Mouse (Mus musculus): ENCODE results near the gene Tmem60. TPM values are rescaled to one million over a fixed set of nuclear protein-coding genes. Genes with fewer than 3 reads are reported as not detected.

The Tmem60 gene
- 7.2 and 8.2 TPM in 2 replicates for polyA plus RNA-seq (2012; rRNA removed)

DNA sequence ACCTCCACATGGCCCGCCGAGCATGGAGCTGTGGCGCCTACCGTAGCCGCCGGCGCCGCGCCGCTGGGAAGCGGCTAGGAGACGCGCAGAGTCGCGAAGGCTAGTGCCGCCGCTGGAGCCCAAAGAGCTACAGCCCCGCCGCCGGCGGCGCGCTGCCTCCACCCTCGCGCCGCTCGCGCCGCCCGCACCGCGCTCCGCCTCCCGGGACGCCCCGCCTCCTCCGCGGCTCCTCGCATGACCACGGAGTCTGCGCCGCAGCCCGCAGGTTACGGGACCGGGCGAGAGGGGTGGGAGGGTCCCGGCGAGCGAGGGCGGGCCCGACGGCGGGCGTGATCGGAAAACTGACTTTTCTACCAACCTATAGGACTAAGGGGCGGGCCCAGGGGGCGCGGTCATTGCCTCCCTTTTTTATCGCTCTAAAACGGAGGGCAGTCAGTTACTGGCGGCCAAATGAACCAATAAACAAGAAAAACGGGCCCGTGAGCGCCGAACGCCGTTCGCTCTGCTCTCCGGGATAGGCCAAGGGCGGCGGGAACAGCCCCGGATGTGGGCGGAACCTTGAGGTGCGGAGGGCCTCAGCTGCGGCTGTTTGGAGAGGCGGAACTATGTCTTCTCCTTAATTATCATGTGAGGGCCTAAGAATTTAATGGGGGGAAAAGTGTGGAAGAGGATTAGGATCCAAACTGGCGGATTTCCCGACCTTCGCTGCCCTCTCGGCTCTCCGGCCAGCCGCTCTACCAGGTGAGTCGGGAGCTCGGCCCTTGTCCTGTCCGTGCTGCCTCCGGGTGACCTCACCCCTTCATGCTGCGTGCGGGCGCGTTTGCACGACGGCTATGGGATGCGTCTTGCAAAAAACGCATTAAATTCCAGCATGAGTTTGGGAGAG, at the start of gene Tmem60, which contains the start of gene Phtf2:
Tmem60 (plus strand) TSS at position 277 of the 886 bp plus-strand sequence.
Phtf2 (minus strand) TSS at position 210 of the 886 bp plus-strand sequence.
- peak; percentile 97 for DNase-seq (ENCODE audit: low read depth, low spot score)
- under 1% methylated on average over 94 of the region's 94 CpGs for WGBS

DNA sequence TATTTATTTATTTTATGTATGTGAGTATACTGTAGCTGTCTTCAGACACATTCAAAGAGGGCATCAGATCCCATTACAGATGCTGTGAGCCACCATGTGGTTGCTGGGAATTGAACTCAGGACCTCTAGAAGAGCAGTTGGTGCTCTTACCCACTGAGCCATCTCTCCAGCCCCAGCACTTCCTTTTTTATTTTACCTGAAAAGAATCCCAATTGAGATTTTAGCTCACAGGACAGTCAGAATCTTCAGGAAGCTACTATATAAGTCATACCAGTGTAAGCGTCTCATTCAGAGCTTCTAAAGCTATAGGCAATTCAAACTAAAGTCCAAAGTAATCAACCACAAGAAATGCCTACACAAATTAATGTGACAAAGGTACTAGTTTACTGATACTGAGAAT, 47.6 kb upstream of the Tmem60 start:
- DNase-seq (ENCODE audit: low read depth, low spot score) = no peak
- 89% methylated on average over 1 of the region's 1 CpGs for WGBS

DNA sequence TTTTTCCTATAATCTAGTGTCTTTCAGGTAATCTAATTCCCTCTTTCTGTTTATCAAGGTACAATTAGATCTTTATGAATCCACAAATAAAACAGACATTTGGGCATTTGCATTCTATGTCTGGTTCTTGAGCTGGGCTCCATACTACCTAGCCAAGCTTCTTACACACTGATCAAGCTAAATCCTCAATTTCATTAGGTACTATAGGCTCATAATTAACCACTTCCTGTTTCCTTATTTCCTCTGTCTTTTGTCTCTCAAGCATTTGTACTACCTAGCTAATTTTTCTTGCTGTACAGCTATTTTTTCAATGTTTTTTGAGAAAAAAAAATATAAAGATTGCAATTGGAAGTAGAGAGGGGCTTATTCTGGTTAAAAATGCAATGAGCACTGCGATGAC, 44.9 kb upstream of the Tmem60 start:
- DNase-seq (ENCODE audit: low read depth, low spot score) = no peak
- WGBS = 98% methylated on average over 1 of the region's 1 CpGs

- WGBS = 59% methylated on average over 3 of the region's 3 CpGs
- no peak for DNase-seq (ENCODE audit: low read depth, low spot score)
These were observed 38.6 kb upstream of the Tmem60 start for GRCm38 (mm10) chr5:20843405-20843804.

DNA sequence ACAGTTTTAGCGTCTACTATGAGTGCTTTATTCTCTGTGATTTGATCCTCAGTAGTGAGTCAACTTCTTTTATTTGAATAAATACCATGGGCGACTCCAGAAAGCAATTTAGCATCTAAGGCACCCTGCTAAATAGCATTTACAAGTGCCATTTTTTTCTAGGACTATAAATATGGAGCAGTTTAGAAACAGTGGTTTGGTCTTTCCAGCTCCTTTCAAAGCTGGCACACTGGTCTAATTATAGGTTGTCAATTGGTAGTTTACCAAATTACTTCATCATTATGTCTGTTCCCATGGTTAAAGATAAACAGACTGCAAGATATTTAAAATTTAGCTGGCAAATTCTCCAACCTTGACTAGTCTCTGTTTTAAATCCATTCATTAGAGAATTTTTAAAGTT, 38.2 kb upstream of the Tmem60 start:
- 44% methylated on average over 2 of the region's 2 CpGs for WGBS

DNA sequence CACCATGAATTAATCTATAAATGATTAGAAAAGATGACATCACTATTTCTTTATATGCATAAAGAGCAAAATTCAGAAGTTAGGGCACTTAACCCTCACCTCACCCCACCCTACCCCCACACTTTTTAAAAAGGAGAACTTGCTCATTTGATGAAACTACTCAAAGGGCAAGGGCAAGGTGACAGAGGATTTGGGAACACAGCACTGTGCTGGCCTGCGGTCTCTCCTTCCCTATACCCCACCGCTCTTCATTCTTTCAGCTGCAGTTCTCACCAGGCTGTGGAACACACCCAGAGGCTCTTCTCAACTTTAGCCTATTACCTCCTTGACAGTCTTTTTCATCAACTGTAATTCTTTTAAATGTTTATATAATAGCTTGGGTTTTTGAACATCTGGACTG, 35.0 kb upstream of the Tmem60 start:
- no peak for DNase-seq (ENCODE audit: low read depth, low spot score)
- WGBS = 86% methylated on average over 2 of the region's 2 CpGs

More for the DNA sequence above, 38.2 kb upstream of the Tmem60 start:
- DNase-seq (ENCODE audit: low read depth, low spot score) = no peak

DNA sequence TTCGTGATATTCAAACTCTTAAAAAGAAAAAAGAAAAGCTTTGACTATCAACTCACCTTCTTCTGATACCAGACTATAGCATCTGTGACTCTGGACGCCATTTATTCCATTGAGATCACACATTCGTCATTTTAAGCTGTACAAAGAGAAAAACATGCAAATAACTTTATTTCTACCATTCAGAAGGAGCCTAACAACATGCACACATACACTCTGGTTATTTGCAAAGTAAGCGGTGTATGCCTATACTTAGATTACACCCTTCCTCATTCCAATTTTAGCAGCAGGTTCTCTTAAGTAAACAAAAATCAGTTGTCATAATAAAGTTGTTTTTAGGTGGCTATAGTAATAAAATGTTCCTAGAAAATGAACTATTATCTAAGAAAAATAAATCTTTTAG, 26.9 kb upstream of the Tmem60 start:
- WGBS = 70% methylated on average over 4 of the region's 4 CpGs
- DNase-seq (ENCODE audit: low read depth, low spot score) = no peak

- WGBS = 86% methylated on average over 2 of the region's 2 CpGs
- no peak for DNase-seq (ENCODE audit: low read depth, low spot score)
These were observed 23.6 kb upstream of the Tmem60 start for GRCm38 (mm10) chr5:20858404-20858803.

- 85% methylated on average over 4 of the region's 4 CpGs for WGBS
- no peak for DNase-seq (ENCODE audit: low read depth, low spot score)
These were observed 21.4 kb upstream of the Tmem60 start for GRCm38 (mm10) chr5:20860565-20860964.

- DNase-seq (ENCODE audit: low read depth, low spot score) = no peak
- 86% methylated on average over 2 of the region's 2 CpGs for WGBS
These were observed 20.1 kb upstream of the Tmem60 start for GRCm38 (mm10) chr5:20861901-20862300.

GRCm38 (mm10) chr5:20864216-20864969, 17.6 kb upstream of the Tmem60 start:
- 70% methylated on average over 4 of the region's 4 CpGs for WGBS
- no peak for DNase-seq (ENCODE audit: low read depth, low spot score)

DNA sequence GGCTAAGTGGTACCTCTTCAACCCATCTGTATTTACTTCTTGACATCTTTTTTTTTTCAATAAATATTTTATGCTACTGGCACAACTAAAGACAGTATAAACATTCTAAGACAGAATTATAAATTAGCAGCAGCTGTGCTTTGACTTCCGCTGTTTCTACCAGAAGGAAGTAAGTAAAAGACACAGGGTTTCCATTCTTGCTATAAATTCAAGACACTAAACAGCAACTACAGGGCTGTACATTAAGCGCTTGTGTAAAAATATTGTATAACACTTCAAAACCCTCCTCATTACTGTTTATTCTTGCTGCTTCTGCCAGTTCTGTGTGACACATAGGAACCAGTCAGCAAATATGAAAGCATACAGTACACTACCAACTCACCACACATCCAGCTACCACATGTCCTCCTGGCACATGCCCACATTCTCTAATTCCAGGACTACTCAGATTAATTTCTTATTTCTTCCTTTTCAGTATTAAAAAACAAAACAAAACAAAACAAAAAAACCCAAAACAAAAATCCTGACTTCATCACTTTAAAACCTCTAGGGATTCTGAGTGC, 16.7 kb upstream of the Tmem60 start:
- no peak for DNase-seq (ENCODE audit: low read depth, low spot score)
- 60% methylated on average over 2 of the region's 2 CpGs for WGBS

DNA sequence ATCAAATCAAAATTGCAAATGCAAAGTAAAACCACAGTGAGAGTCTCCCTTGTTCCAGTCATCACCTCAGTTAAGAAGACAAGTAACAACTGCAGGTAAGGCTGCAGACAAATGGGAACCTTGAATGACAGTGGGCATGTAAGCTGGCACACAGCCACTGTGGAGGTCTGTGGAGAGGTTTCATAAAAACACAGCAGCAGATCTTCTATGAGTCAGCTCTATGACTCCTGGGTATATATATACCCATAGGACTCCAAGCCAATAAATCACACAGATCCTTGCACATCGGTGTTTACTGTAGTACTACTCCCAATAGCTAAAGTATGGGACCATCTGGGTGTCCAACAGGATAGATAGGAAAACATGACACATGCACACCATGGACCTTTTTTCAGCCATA, 8.8 kb upstream of the Tmem60 start:
- 23% methylated on average over 1 of the region's 1 CpGs for WGBS

DNA sequence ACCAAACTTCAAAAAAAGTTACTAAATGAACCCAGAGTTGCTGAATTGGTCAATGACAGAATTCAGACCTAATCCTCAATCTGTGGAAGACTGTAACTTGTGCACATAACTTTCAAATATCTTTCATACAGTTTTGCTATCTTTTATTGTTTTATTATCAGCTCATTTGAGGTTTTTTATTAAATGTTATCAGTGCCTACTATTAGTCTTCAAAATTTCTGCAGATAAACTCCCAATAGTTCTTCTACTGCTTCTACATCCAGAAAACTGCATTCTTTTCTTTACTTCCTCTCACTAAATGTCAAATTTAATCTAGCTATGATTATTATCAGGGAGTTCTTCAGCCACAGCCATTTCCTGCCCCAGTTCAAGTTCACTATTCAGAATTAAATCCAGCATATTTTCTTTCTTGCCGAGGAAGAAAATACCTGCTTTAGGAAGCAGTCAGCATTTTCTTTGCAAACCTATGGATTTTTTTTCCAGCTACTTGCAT, 5.0 kb upstream of the Tmem60 start:
- WGBS = 68% methylated on average over 1 of the region's 1 CpGs
- DNase-seq (ENCODE audit: low read depth, low spot score) = no peak

More for the DNA sequence above, 8.8 kb upstream of the Tmem60 start:
- no peak for DNase-seq (ENCODE audit: low read depth, low spot score)

- DNase-seq (ENCODE audit: low read depth, low spot score) = no peak
- WGBS = 73% methylated on average over 2 of the region's 2 CpGs
These were observed 1.6 kb upstream of the Tmem60 start for GRCm38 (mm10) chr5:20880386-20880785.

DNA sequence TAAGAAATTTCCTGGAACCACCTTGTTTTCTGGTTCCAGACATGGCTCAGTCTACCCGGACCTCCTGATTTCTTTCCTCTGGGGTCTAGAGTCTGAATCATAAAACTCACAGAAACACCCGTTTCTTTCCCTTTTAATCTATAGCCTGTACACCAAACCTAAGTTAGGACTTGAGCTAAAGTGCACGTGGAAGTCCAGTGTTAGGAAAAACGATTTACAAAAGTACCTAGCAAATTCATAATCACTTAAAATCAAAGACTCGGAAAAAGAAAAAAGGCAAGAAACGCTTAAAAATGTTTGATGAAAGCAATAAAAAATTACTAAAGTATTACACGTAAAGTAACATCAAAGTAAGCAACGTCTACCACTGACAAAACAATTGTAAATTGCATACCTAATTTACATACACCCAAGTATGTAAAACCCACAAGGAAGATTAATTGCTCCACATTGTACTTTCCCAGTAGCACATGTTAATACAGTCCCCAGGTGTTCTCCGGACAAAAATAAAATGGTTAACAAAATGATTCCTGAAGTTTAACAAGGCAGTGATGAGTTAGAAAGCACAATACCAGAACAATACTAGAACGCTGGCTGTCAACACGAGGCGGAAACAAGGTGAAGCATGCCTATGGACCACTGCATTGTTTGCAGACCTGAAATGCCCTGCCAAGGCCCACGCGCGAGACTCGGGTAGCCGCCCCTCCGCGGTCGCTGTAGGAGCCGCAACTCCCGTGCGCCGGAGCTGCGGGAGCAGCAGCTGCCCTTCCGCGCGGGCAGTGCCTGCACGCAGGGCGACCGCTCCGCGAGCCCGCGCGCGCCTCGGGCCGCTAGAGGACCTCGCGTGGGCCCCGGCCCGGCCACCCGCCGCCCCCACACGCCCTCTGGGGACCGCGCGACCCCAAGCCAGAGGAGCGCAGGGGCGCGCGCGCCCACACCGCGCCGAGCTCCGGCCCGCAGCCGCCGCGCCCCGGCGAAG, 905 bp upstream of the Tmem60 start:
- 1% methylated on average over 64 of the region's 64 CpGs for WGBS
- DNase-seq (ENCODE audit: low read depth, low spot score) = no peak

- WGBS = 54% methylated on average over 4 of the region's 4 CpGs
- no peak for DNase-seq (ENCODE audit: low read depth, low spot score)
These were observed 2.1 kb downstream of the Tmem60 start for GRCm38 (mm10) chr5:20884036-20884620.

DNA sequence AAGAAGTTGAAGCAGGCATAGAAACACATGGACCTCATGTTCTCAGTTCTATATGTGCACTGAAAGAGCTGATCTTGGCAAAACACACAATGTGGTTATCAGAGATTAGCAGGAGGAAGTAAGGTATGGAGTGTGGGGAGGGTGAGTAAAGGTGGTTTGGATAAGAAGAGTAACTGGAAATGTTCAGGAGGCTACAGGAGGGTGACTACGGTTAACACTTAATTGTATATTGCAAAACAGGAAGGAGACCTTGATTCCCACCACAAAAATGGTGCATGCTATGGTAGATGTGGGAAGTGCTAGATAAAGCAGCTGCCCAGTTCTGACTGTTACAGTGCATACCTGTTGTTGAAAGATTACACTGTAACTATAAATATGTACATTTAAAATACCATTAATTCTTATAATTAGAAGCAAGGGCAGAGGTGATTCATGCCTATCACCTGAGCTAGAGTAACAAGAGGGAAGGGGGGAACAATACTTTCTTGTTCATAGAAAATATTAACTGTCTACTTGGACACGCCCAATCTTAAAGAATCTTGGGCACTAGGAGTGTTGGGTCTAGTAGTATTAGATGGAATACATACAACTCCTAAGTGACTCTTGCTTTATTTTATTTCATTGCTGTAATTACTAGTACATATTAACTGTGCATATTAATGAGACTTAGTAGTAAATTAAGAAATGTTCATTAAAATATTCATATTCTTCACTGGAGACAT, 15.6 kb downstream of the Tmem60 start:
- DNase-seq (ENCODE audit: low read depth, low spot score) = no peak
- WGBS = 81% methylated on average over 2 of the region's 2 CpGs
